Mouse (Mus musculus) ES-E14 (cell line): ENCODE results near the gene Ralgapa2. TPM values are rescaled to one million over a fixed set of nuclear protein-coding genes. Genes with fewer than 3 reads are reported as not detected.

Experiments
- DNase-seq: peaks from one replicate; pipeline ENCODE4 v3.0.0-alpha.2; 2013; ENCODE audit warnings: low read depth, low spot score
- H3K27ac ChIP-seq: 2 replicates; pipeline ENCODE4 v1.5.1; 2012; ENCODE audit warnings: low read depth, mild to moderate bottlenecking, low read length, moderate library complexity, mixed read lengths; ENCODE audit not compliant: poor library complexity, insufficient read depth, severe bottlenecking
- H3K36me3 ChIP-seq: 2 replicates; pipeline ENCODE4 v1.6.1; 2012; ENCODE audit warnings: mild to moderate bottlenecking, low read length, moderate library complexity, mixed read lengths; ENCODE audit not compliant: control insufficient read depth, poor library complexity, insufficient read depth, severe bottlenecking
- H3K4me1 ChIP-seq, 2 experiments: fragments of 150-350 bp in 1 of 2; sonication (generic) in 1 of 2; 2 replicates each; pipeline ENCODE4 v1.6.1; 2012; ENCODE audit warnings: low read length in 2 of 2, mild to moderate bottlenecking in 1 of 2, mixed read lengths in 1 of 2; ENCODE audit not compliant: control insufficient read depth in 2 of 2, insufficient read depth in 2 of 2, poor library complexity in 1 of 2
- H3K4me3 ChIP-seq, 2 experiments: fragments of 150-350 bp in 1 of 2; sonication (generic) in 1 of 2; 2 replicates each; pipeline ENCODE4 v1.5.1; 2012; ENCODE audit warnings: low read length in 2 of 2, low read depth in 1 of 2, mild to moderate bottlenecking in 1 of 2, mixed read lengths in 1 of 2; ENCODE audit not compliant: insufficient read depth in 1 of 2, poor library complexity in 1 of 2, severe bottlenecking in 1 of 2
- H3K9ac ChIP-seq: 2 replicates; pipeline ENCODE4 v1.6.1; 2012; ENCODE audit warnings: low read depth, mild to moderate bottlenecking, low read length, mixed read lengths; ENCODE audit not compliant: poor library complexity, insufficient read depth, severe bottlenecking
- H3K9me3 ChIP-seq: fragments of 150-350 bp; sonication (generic); 2 replicates; pipeline ENCODE4 v1.6.1; 2012; ENCODE audit warnings: low read depth, mild to moderate bottlenecking, low read length; ENCODE audit not compliant: control insufficient read depth, insufficient read depth
- CHD2 ChIP-seq: IDR thresholded peaks from 2 replicates; pipeline ENCODE4 v1.6.1; 2014; ENCODE audit warnings: mild to moderate bottlenecking, low read depth, low read length, inconsistent platforms
- HCFC1 ChIP-seq: IDR thresholded peaks from 2 replicates; pipeline ENCODE4 v1.6.1; 2012; ENCODE audit warnings: low read length, inconsistent platforms, borderline replicate concordance; ENCODE audit not compliant: insufficient read depth
- MAFK ChIP-seq: IDR thresholded peaks from 2 replicates; pipeline ENCODE4 v1.6.1; 2014; ENCODE audit warnings: mild to moderate bottlenecking, low read depth, low read length, inconsistent platforms; ENCODE audit not compliant: insufficient read depth
- ZC3H11A ChIP-seq: IDR thresholded peaks from 2 replicates; pipeline ENCODE4 v1.6.1; 2012; ENCODE audit warnings: low read depth, mild to moderate bottlenecking, inconsistent platforms, low read length, borderline replicate concordance
- ZNF384 ChIP-seq: IDR thresholded peaks from 2 replicates; pipeline ENCODE4 v1.6.1; 2012; ENCODE audit warnings: low read depth, low read length, inconsistent platforms
- in situ Hi-C, 2 experiments: fragments of 600-800 bp; cut with MboI; formaldehyde crosslinking; loops; one replicate each; pipeline ENCODE4 v1.15.1; 2025; ENCODE audit warnings: low sequenced_read_pairs in 2 of 2, inconsistent platforms in 1 of 2; ENCODE audit not compliant: unreplicated experiment in 2 of 2
- total RNA-seq: library from RNA; depleted of rRNA; stranded (reverse); fragments of 300-350 nt; gene quantifications from 2 replicates; pipeline ENCODE4 v1.2.3, GENCODE M21; 2012

Ralgapa2 gene
- total RNA-seq, 1 experiment = 23.0 TPM

- Histone ChIP-seq H3K36me3 (no peaks in the 10 kb centered on the region), H3K9ac (no peak overlapping the region), H3K4me1 (no peaks in the 10 kb centered on the region), H3K9me3 (no peaks in the 10 kb centered on the region), H3K27ac (no peak overlapping the region), H3K4me3 (no peak overlapping the region)
- in situ Hi-C loops = no loop called here
- TF ChIP-seq CHD2 (no peak), MAFK (no peak), ZNF384 (no peak), ZC3H11A (no peak), HCFC1 (no peak)
- DNase-seq = no peak
Observed at GRCm38 (mm10) chr2:146196126-146196525, 316.0 kb downstream of the Ralgapa2 start.
